Mouse (Mus musculus) megakaryocyte, embryonic 14.5 days (primary cell): ENCODE measurements around the gene Hip1r.

ENCODE experiments used
- FLI1 ChIP-seq: IDR thresholded peaks from 2 replicates; pipeline ENCODE4 v1.6.1; 2012; ENCODE audit warnings: low read length, inconsistent platforms, mixed read lengths
- GATA1 ChIP-seq: IDR thresholded peaks from 3 replicates; pipeline ENCODE4 v1.6.1; 2012; ENCODE audit warnings: mixed read lengths, low read length, inconsistent platforms, borderline replicate concordance

- no peak for TF ChIP-seq GATA1
- TF ChIP-seq FLI1, result no peak
These were observed 13.3 kb upstream of the Hip1r start for GRCm38 (mm10) chr5:123960129-123960528.
